Mouse (Mus musculus) spleen, postnatal 36 days (tissue): Measurements from ENCODE around the gene Dnhd1.

ENCODE experiments used
- DNase-seq, 2 experiments: peaks; one replicate each; pipeline ENCODE4 v3.0.0; 2022; ENCODE audit warnings: low spot score in 2 of 2, mixed read lengths in 1 of 2

Gene Dnhd1

GRCm38 (mm10) chr7:105650639-105651435 is at the start of gene Dnhd1:
TSS of gene Dnhd1 (plus strand) at chr7:105650827.
- DNase-seq = peak; percentile 35 to 47

GRCm38 (mm10) chr7:105602860-105603623 is 47.6 kb upstream of the Dnhd1 start:
- peak; percentile 43 to 48 for DNase-seq

- no peak for DNase-seq
Measured at GRCm38 (mm10) chr7:105608467-105608866, 42.2 kb upstream of the Dnhd1 start.

GRCm38 (mm10) chr7:105611767-105612166 is 38.9 kb upstream of the Dnhd1 start:
- no peak for DNase-seq

- no peak for DNase-seq
Measured at GRCm38 (mm10) chr7:105614400-105614799, 36.2 kb upstream of the Dnhd1 start.

GRCm38 (mm10) chr7:105615720-105616119 is 34.9 kb upstream of the Dnhd1 start:
- DNase-seq = no peak

- no peak for DNase-seq
Measured at GRCm38 (mm10) chr7:105616561-105616960, 34.1 kb upstream of the Dnhd1 start.

- no peak for DNase-seq
Measured at GRCm38 (mm10) chr7:105617810-105618209, 32.8 kb upstream of the Dnhd1 start.

- DNase-seq = no peak
Measured at GRCm38 (mm10) chr7:105619701-105620100, 30.9 kb upstream of the Dnhd1 start.

GRCm38 (mm10) chr7:105621053-105621452 is 29.6 kb upstream of the Dnhd1 start:
- no peak for DNase-seq

- DNase-seq = no peak
Measured at GRCm38 (mm10) chr7:105621646-105622292, 28.9 kb upstream of the Dnhd1 start.

- DNase-seq = no peak
Measured at GRCm38 (mm10) chr7:105625397-105625796, 25.2 kb upstream of the Dnhd1 start.

GRCm38 (mm10) chr7:105628633-105629032 is 22.0 kb upstream of the Dnhd1 start:
- DNase-seq = peak; percentile 35 to 40

GRCm38 (mm10) chr7:105632551-105632972 is 18.1 kb upstream of the Dnhd1 start:
- no peak for DNase-seq

- DNase-seq = peak; percentile 80 to 84
Measured at GRCm38 (mm10) chr7:105633127-105633800, 17.4 kb upstream of the Dnhd1 start, which contains the start of gene Trim3. TSS of gene Trim3 (minus strand) at chr7:105633571.

GRCm38 (mm10) chr7:105633801-105634135 is 16.9 kb upstream of the Dnhd1 start:
- DNase-seq = no peak

- DNase-seq = no peak
Measured at GRCm38 (mm10) chr7:105634272-105634920, 16.2 kb upstream of the Dnhd1 start.

GRCm38 (mm10) chr7:105635726-105636125 is 14.9 kb upstream of the Dnhd1 start:
- DNase-seq = no peak

- DNase-seq = no peak
Measured at GRCm38 (mm10) chr7:105638776-105639175, 11.9 kb upstream of the Dnhd1 start.

GRCm38 (mm10) chr7:105639304-105639703 is 11.3 kb upstream of the Dnhd1 start:
- no peak for DNase-seq

GRCm38 (mm10) chr7:105639756-105640155 is 10.9 kb upstream of the Dnhd1 start, which contains the start of gene Timm10b:
TSS of gene Timm10b (plus strand) at chr7:105640056.
- DNase-seq = no peak
